Mouse (Mus musculus): ENCODE data around the gene H2-DMb2.
A peak's percentile ranks its signal among the peaks of the same experiment; 100 is the strongest.

H2-DMb2 gene

GRCm38 (mm10) chr17:34143033-34143432 lies at the start of gene H2-DMb2:
H2-DMb2 (plus strand) TSS chr17:34143307.
- no peak for DNase-seq (ENCODE audit: low read depth)

DNA sequence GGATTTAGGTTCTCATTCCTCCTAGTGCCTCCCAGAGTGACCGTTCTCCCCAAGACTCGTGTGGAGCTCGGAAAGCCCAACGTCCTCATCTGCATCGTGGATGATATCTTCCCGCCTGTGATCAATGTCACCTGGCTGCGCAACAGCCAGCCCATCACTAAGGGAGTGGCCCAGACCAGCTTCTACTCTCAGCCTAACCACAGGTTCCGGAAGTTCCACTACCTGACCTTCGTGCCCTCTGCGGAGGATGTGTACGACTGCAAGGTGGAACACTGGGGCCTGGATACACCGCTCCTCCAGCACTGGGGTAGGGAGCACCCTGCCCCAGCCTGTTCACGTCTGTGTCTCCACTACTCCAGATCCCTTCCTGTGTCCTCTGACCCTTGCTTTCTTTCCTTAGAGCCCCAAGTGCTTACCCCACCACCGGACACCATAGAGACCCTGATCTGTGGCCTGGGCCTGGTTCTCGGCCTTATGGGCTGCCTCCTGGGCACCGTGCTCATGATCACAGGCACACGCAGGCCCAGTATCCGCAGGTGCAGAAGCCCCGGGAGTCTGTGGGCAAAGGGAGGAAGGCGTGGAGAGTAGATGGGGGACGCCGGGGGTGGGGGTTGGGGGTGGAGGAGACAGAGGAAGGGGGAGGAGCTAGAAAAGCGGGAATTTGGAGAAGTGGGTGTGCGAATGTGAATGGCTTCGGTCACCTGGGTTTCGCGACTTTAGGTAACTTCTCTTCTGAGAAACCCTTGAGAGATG lies 48.6 kb upstream of the H2-DMb2 start:
- DNase-seq (ENCODE audit: low read depth) = no peak

DNA sequence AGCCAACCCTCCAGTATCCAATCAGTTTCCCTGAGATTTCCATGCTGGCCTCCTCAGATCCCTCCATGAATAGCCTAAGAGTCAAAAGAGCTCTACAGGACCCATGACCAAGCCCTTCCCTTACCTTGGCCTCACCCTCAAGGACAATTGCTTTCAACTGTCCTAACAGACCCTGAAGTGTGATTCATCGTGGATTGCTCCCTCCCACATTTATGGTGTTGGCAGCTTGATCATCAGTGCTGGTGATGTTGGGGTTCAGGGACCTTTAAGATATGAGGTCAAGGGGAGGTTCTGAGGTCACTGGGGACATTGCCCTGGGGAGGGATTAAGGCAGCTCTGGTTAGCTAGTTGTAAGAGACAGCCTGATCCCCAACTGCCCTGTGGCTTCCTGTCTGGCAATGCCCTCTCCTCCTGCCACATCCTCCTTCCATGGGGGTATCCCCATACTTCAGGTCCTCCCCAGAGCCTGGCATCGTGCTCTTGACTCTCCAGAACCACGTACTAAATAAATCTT lies 46.6 kb upstream of the H2-DMb2 start:
- no peak for DNase-seq (ENCODE audit: low read depth)

GRCm38 (mm10) chr17:34097272-34097671 lies 45.8 kb upstream of the H2-DMb2 start:
- DNase-seq (ENCODE audit: low read depth) = no peak

DNA sequence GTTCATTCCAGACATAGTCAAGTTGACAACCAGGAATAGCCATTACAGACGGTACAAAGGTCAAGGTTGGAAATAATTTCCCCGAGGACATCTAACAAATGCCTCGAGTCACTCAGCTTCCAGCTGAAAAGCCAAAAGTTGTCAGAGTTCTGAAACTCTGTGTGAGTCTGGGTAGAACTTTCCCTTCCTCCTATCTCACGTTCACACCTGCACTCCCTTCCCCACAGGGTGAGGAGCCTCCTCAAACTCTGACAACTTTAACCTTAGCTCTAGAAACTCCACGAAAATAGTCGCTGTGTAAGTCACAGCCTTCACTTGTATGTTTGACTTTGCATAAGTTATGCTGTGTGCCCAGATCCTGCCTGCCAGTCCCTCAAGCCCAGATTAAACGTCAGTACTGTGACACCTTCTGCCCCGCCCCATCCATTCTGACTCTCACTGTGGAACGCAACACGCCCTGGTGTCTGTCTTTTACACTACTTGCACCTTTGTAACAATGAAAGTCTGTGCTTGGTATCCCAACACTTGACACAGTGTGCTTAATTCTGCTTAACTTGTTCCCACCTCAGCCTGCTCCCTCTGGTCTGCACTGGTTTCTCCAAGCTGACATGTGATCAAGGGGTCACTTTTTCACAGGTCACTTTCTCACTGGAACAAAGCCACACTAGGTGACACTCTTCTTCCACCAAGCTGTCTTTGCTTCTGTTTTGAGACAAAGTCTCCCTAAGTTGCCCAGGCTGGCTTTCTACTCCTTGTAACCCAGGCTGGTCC lies 44.2 kb upstream of the H2-DMb2 start:
- DNase-seq (ENCODE audit: low read depth) = no peak

DNA sequence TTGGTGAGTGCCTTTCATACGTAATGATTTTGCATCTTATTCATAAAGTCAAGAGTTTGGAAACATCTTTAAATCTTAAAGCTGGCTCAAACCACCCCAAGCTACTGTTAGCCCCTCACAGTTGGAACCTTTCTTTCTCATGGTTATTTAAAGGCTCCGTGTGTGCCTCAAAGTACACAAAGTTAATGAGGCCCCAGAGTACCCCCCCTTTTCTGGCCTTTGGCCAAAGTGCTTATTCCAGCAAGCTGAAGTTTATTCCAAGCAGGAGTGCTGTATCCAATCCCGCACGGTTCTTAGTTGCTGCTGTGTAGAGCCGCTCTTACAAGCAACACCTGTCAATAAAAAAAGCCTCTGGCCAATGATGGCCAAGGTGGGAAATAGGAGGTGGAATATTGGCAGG lies 43.6 kb upstream of the H2-DMb2 start:
- DNase-seq (ENCODE audit: low read depth) = no peak

- no peak for DNase-seq (ENCODE audit: low read depth)
Observed at GRCm38 (mm10) chr17:34101185-34101584, 41.9 kb upstream of the H2-DMb2 start.

DNA sequence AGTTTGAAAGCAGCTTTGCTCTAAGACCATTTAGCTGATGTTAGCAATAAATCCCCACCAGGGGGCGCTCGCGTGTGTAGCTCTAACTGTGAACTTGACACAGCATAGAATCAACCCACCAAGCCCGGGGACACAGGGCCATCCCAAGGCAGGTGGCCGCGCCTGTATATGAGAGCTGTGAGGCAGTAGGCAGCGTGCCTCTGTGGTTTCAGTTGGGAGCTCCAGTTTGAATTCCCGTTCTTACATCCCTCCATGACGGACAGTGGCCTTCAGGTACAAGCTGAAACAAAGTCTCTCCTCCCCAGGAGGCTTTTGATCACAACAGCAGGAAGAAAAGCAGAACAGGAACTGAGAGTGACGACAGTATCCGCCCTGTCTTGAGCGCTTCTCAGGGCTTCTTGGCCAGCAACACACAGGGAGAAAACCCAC lies 41.5 kb upstream of the H2-DMb2 start:
- DNase-seq (ENCODE audit: low read depth) = peak; percentile 94

GRCm38 (mm10) chr17:34102831-34103230 lies 40.3 kb upstream of the H2-DMb2 start:
- no peak for DNase-seq (ENCODE audit: low read depth)

GRCm38 (mm10) chr17:34104804-34105203 lies 38.3 kb upstream of the H2-DMb2 start:
- no peak for DNase-seq (ENCODE audit: low read depth)

- no peak for DNase-seq (ENCODE audit: low read depth)
Observed at GRCm38 (mm10) chr17:34106555-34106954, 36.6 kb upstream of the H2-DMb2 start.

DNA sequence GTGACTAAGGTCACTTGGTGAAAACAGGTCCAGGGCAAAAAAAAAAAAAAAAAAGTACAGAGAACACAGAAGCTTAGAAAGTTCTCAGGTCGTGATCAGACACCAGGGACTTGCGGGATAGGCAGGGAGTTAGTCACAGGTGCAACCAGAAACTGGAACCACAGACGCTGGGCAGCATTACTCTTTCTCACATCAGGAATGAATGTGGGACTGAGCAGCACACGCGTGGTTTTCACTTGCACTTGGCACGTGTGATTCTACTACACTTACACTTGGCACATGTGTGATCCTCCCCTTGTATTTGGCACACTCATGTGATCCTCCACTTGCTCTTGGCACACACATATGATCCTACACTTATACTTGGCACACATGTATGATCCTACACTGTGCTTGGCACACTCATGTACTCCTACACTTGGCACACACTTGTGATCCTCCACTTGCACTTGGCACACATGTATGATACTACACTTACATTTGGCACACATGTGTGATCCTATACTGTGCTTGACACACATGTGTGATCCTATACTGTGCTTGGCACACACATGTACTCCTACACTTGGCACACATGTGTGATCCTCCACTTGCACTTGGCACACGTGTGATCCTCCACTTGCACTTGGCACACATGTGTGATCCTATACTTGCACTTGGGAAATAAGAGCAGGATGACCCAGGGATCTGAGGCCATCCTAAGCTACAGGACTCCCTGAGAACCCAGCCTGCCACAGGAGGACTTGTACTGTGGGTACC lies 35.8 kb upstream of the H2-DMb2 start:
- DNase-seq (ENCODE audit: low read depth) = no peak

DNA sequence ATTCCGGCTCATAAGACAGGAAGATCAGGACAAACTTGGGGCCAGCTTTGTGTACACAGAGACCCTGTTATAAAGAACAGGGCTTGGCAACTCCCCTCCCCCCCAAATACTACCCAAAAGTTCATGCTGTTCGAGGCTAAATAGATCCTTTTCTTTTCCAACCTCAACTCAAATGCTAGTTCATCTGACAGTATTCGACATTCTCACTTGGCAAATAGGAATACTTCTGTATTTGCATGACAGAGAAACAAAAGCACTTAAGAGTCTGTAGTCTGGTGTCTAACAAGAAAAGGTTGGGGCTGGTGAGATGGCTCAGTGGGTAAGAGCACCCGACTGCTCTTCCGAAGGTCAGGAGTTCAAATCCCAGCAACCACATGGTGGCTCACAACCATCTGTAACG lies 34.6 kb upstream of the H2-DMb2 start:
- no peak for DNase-seq (ENCODE audit: low read depth)

DNA sequence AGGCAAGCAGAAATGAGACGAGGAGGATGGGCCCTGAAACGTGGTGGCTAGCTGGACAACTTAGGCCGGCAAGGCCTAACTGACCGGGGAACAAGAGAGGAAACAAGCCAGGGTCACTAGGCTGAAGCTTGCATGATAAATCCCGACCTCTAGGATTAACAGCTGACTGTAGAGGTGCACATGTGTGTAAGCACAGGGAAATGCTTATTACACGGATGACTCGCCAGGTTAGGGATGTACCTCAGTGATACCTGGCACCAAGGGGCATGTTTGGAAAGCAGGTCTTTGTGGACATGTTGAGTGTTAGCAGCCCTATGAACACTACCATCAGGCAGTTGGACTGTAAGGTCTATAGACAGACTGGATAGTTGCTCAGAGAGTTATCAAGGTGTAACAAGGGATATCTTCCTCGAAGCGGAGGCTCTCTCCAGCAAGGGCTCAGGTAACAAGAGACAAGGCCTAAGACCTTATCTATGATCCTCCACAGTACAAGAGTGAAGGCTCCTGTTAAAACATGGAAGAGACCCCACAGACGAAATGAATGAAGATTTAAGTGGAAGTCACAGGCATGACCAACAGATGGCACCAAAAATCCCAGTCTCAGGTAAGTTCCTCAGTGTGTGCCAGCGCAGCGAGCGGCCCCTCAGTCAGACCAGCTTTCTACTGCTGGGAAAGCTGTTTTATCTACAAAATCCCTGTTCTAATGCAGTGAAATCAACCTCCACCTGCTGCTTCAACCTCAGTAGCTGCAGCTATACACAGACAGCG lies 33.9 kb upstream of the H2-DMb2 start:
- DNase-seq (ENCODE audit: low read depth) = peak; percentile 52

- no peak for DNase-seq (ENCODE audit: low read depth)
Observed at GRCm38 (mm10) chr17:34109806-34110195, 33.3 kb upstream of the H2-DMb2 start.

GRCm38 (mm10) chr17:34110309-34110708 lies 32.8 kb upstream of the H2-DMb2 start:
- no peak for DNase-seq (ENCODE audit: low read depth)

DNA sequence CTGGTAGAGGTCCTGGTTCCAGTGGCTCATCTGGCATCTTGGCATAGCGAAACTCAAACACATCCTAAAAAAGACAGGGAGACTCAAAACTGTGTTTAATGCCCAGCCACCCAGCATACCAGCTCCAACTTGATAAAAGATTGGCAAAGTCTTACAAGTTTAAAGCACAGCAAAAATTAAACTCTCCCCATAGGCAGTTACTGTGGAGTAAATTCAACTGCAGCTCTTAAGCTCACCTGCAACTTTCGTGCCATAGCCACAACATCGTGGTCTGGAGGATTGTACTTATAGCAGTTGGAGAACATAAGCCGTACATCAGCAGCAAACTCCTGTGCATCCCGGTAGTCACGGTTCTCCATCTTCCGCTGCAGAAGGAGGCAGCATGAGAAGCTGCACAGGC lies 29.0 kb upstream of the H2-DMb2 start:
- DNase-seq (ENCODE audit: low read depth) = no peak

DNA sequence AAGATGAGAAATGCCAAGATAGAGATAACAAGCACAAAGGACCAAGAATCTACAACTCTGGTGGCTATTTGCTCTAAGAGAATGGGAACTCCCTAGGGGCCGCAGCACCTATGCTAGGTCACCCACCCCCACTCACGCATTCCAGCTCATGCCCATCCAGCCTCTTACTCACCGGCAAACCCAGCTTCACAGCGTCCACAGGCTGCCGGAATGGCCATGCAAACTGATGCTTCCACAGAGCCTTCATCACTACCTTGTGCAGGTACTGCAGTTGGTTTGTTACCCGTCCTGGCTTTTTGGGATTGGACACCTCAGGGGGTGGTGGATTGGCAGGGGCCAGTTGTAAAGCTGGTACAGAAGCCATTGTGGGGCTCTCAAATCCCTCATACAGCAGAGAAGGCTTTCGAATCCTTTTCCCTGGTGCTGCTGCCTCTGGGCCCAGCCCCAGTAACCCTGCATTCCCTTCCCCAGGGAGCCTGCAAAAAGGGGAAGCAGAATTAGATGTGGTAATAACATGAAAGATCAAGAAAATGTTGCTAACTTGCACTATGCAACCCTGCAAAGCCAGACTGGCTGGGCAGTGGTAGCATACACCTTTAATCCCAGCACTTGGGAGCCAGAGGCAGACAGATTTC lies 26.3 kb upstream of the H2-DMb2 start:
- peak; percentile 27 for DNase-seq (ENCODE audit: low read depth)

DNA sequence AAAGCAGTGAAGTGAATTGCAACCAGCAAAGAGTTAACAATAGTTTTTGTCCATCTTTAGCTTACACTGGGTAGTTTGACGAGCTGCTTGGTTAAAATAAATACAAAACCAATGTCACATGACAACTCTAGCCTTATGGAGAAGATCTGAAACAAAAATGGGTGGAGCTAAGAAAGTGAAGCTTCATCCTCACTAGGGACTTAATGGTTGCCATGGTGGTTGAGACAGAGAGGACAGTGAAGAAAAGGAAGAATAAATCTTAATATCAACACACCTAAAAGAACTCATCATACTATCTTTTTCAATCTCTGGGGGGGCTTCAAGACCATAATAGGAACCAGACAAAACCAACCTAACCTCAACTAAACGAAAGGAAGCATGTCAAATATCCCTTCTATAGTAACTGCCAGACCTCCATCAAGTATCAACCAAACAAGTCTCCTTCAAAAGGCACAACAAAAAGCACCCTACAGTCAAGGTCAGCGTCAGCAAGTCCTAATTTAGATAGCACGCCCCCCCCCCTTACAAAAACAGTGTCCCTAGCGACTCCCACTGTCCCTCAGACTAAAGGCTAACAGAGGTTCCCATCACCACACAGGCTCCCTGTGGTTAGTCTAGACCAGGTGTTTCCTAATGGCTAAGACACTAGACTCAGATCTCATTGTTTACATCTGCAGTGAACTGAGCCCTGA lies 25.5 kb upstream of the H2-DMb2 start:
- peak; percentile 66 for DNase-seq (ENCODE audit: low read depth)

DNA sequence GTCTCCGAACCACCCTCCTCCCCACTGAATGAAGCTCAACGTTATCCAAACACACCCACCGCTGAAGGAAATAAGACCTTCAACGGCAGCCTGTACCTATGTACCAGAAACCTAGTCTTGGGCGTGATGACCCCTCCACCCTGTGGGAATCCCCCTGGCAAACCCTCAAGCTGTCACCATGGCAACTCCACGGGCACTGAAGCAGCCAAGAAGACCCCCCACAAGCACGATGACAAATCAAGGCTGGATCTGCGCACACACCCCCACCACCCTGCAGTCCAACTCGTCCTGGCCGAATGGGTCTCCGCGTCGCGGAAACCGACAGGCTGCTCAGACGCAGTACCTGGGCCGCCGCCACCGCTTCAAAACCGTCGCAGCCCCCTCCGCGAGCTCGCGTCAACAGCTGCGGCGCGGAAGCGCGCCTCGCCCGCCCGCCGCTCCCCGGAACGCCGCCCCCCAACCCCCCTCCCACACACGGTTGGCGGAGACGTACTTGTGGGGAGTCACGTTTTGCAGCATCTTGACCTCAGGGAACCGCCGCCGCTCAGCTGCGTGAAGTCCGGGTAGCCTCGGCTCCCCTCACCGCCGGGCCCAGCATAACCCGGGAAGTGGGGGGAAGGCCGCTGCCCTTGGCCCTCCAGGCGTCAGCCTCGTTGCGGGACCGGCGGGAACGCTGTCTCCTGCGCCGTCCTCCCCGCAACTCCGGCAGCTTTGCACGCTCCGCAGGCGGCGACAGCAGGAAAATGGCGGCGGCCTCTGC lies 24.8 kb upstream of the H2-DMb2 start:
- DNase-seq (ENCODE audit: low read depth) = peak; percentile 57
